In genomic region chr10:68134071-68134470, GRCm38 (mm10) we compare ENCODE assay signal across 22 mouse cellular contexts.
A peak's percentile ranks its signal among the peaks of the same experiment; 100 is the strongest.
DNase-seq lines count a peak whose midpoint lies in the region; ATAC-seq and TF ChIP-seq lines count a peak whose summit lies in the region.
"Had no signal": no experiment of that assay in that cellular context is flagged by ENCODE, and none has a peak within 500 bp of the region (broad histone marks: within the 10 kb centered on the region; RNA-seq: fewer than 3 reads in every experiment).

No protein-coding gene starts in this region.

- no peak overlapping the region for H3K9ac ChIP-seq in forebrain, embryonic 11.5 days (ENCODE audit: low read length)
- H3K9ac ChIP-seq in forebrain, embryonic 12.5 days = no peak overlapping the region
- no peak overlapping the region for H3K9ac ChIP-seq in heart, embryonic 15.5 days
- no peak overlapping the region for H3K9ac ChIP-seq in liver, postnatal 0 days (replicated peaks)
- peak overlapping the region; percentile 26; the same call in 1 of the 2 replicates for H3K9ac ChIP-seq in ES-E14 (ENCODE audit: insufficient read depth, low read depth, low read length, poor library complexity, severe bottlenecking)
- H3K9ac ChIP-seq in kidney, embryonic 14.5 days (ENCODE audit: low read depth, low read length) = no peak overlapping the region
- H3K9ac ChIP-seq: hindbrain, embryonic 13.5 days; liver, embryonic 14.5 days; midbrain, embryonic 15.5 days; neural tube, embryonic 15.5 days had no signal

- H3K4me3 ChIP-seq in forebrain, embryonic 11.5 days (ENCODE audit: low read depth, low read length) = no peak overlapping the region
- H3K4me3 ChIP-seq in forebrain, embryonic 12.5 days (replicated peaks) = no peak overlapping the region
- H3K4me3 ChIP-seq in heart, embryonic 15.5 days = no peak overlapping the region
- peak overlapping the region; percentile 58 for H3K4me3 ChIP-seq in liver, postnatal 0 days (ENCODE audit: low read depth, low read length)
- peak overlapping the region; percentile 77 to 86; a peak in 3 of 4 replicates for H3K4me3 ChIP-seq in ES-E14 (ENCODE audit: insufficient read depth in 1 of 2, low read depth in 1 of 2, low read length in 2 of 2, poor library complexity in 1 of 2, severe bottlenecking in 1 of 2)
- no peak overlapping the region for H3K4me3 ChIP-seq in kidney, embryonic 14.5 days (ENCODE audit: low read length)
- H3K4me3 ChIP-seq: hindbrain, embryonic 13.5 days; limb, embryonic 10.5 days; midbrain, embryonic 15.5 days; neural tube, embryonic 15.5 days had no signal

- peak; percentile 21 for DNase-seq in forebrain, embryonic 11.5 days (ENCODE audit: low spot score)
- no peak for DNase-seq in heart, adult 9 months (ENCODE audit: low spot score in 2 of 2)
- DNase-seq in liver, postnatal 0 days = no peak
- DNase-seq in liver (no peak), ES-E14 (ENCODE audit: low read depth, low spot score) (no peak)
- DNase-seq: adrenal gland, postnatal 14 days; cerebellum, adult 11 months; cerebellum, postnatal 10 days; embryo, embryonic 11 days; kidney, adult 8-10 months; kidney, postnatal 25 days; spleen, adult 18-20 months; thymus, adult 18-20 months had no signal

- H3K27me3 ChIP-seq in forebrain, embryonic 11.5 days (ENCODE audit: control insufficient read depth, insufficient read depth, low read length) = no peaks in the 10 kb centered on the region
- H3K27me3 ChIP-seq in forebrain, embryonic 12.5 days = no peaks in the 10 kb centered on the region
- H3K27me3 ChIP-seq in heart, embryonic 15.5 days = no peaks in the 10 kb centered on the region
- no peaks in the 10 kb centered on the region for H3K27me3 ChIP-seq in liver, postnatal 0 days (ENCODE audit: insufficient read depth, low read length)
- H3K27me3 ChIP-seq in kidney, embryonic 14.5 days (ENCODE audit: control insufficient read depth, insufficient read depth, low read length) = no peaks in the 10 kb centered on the region
- H3K27me3 ChIP-seq: hindbrain, embryonic 13.5 days; midbrain, embryonic 15.5 days; neural tube, embryonic 15.5 days had no signal

- H3K36me3 ChIP-seq in forebrain, embryonic 11.5 days (ENCODE audit: control insufficient read depth, insufficient read depth, low read length) = no peaks in the 10 kb centered on the region; the same call in 1 of the 2 replicates
- 0 out of 2 replicates have a peak, but pooled peaks cover 5% of the 10 kb centered on the region for H3K36me3 ChIP-seq in forebrain, embryonic 12.5 days (replicated peaks)
- H3K36me3 ChIP-seq in heart, embryonic 15.5 days = peaks cover 16% of the 10 kb centered on the region; the same call in 1 of the 2 replicates
- H3K36me3 ChIP-seq in liver, postnatal 0 days (replicated peaks; ENCODE audit: insufficient read depth, low read length) = peaks cover 16% of the 10 kb centered on the region
- H3K36me3 ChIP-seq in ES-E14 (ENCODE audit: control insufficient read depth, insufficient read depth, low read length, poor library complexity, severe bottlenecking) = peaks cover 33% of the 10 kb centered on the region
- peaks cover 13% of the 10 kb centered on the region for H3K36me3 ChIP-seq in kidney, embryonic 14.5 days (ENCODE audit: control insufficient read depth, insufficient read depth, low read length)
- H3K36me3 ChIP-seq: midbrain, embryonic 15.5 days had no signal

- TF ChIP-seq CTCF in liver, postnatal 0 days (IDR thresholded peaks at IDR 0.05; ENCODE audit: low read depth) = no peak

- in situ Hi-C loops in ES-E14 (cut with MboI; ENCODE audit: low sequenced_read_pairs in 2 of 2, unreplicated experiment in 2 of 2) = no loop called here

- no peak for ATAC-seq in forebrain, embryonic 11.5 days (replicated peaks; ENCODE audit: low FRiP score)
- ATAC-seq in forebrain, embryonic 12.5 days (ENCODE audit: low FRiP score) = no peak
- ATAC-seq in heart, embryonic 15.5 days (replicated peaks; ENCODE audit: insufficient number of reproducible peaks, insufficient read depth, low FRiP score, low read depth) = no peak
- no peak for ATAC-seq in liver, postnatal 0 days
- ATAC-seq in kidney, embryonic 14.5 days (ENCODE audit: low FRiP score, low TSS enrichment) = no peak
- ATAC-seq: inflammation-experienced regulatory T-cells, adult 6 months; midbrain, embryonic 15.5 days had no signal

- H3K27ac ChIP-seq in forebrain, embryonic 11.5 days (ENCODE audit: low read depth, low read length) = no peak overlapping the region
- H3K27ac ChIP-seq in forebrain, embryonic 12.5 days = no peak overlapping the region
- H3K27ac ChIP-seq in heart, embryonic 15.5 days = peak overlapping the region; percentile 94
- H3K27ac ChIP-seq in liver, postnatal 0 days (ENCODE audit: low read depth) = no peak overlapping the region; the same call in 1 of the 2 replicates
- no peak overlapping the region for H3K27ac ChIP-seq in ES-E14 (ENCODE audit: insufficient read depth, low read depth, low read length, poor library complexity, severe bottlenecking)
- no peak overlapping the region for H3K27ac ChIP-seq in kidney, embryonic 14.5 days (ENCODE audit: low read depth, low read length)
- H3K27ac ChIP-seq: hindbrain, embryonic 13.5 days; limb, embryonic 10.5 days; liver, embryonic 14.5 days; midbrain, embryonic 15.5 days; neural tube, embryonic 15.5 days had no signal

- no peak for TF ChIP-seq EP300 in liver, postnatal 0 days (IDR thresholded peaks at IDR 0.05; ENCODE audit: low read depth)

- peaks cover 2% of the 10 kb centered on the region; the same call in 1 of the 2 replicates for H3K9me3 ChIP-seq in forebrain, embryonic 11.5 days (ENCODE audit: control insufficient read depth, low read length)
- H3K9me3 ChIP-seq in forebrain, embryonic 12.5 days = 0 out of 2 replicates have a peak, but pooled peaks cover 2% of the 10 kb centered on the region
- H3K9me3 ChIP-seq in heart, embryonic 15.5 days (replicated peaks) = no peaks in the 10 kb centered on the region
- H3K9me3 ChIP-seq in liver, postnatal 0 days (ENCODE audit: low read length) = no peaks in the 10 kb centered on the region
- H3K9me3 ChIP-seq in ES-E14 (ENCODE audit: control insufficient read depth, insufficient read depth, low read depth, low read length) = no peaks in the 10 kb centered on the region
- no peaks in the 10 kb centered on the region for H3K9me3 ChIP-seq in kidney, embryonic 14.5 days (ENCODE audit: control insufficient read depth, low read length)
- H3K9me3 ChIP-seq: hindbrain, embryonic 13.5 days; limb, embryonic 10.5 days; midbrain, embryonic 15.5 days; neural tube, embryonic 15.5 days had no signal

- H3K4me2 ChIP-seq in forebrain, embryonic 11.5 days (ENCODE audit: low read depth, low read length, severe bottlenecking) = no peak overlapping the region
- H3K4me2 ChIP-seq in forebrain, embryonic 12.5 days = no peak overlapping the region
- H3K4me2 ChIP-seq in heart, embryonic 15.5 days = peak overlapping the region; percentile 59
- H3K4me2 ChIP-seq in liver, postnatal 0 days (ENCODE audit: low read depth, low read length) = peak overlapping the region; percentile 63
- H3K4me2 ChIP-seq in kidney, embryonic 14.5 days (replicated peaks; ENCODE audit: low read depth, low read length) = no peak overlapping the region
- H3K4me2 ChIP-seq: hindbrain, embryonic 13.5 days; midbrain, embryonic 15.5 days; neural tube, embryonic 15.5 days had no signal

- H3K4me1 ChIP-seq in forebrain, embryonic 11.5 days (replicated peaks; ENCODE audit: control insufficient read depth, insufficient read depth, low read length) = peaks cover 14% of the 10 kb centered on the region
- H3K4me1 ChIP-seq in forebrain, embryonic 12.5 days = peaks cover 37% of the 10 kb centered on the region
- H3K4me1 ChIP-seq in heart, embryonic 15.5 days (replicated peaks) = peaks cover 67% of the 10 kb centered on the region
- H3K4me1 ChIP-seq in liver, postnatal 0 days (ENCODE audit: insufficient read depth) = peaks cover 24% of the 10 kb centered on the region
- peaks cover 14 to 26% of the 10 kb centered on the region in 2 experiments for H3K4me1 ChIP-seq in ES-E14 (ENCODE audit: control insufficient read depth in 2 of 2, insufficient read depth in 2 of 2, low read length in 2 of 2, poor library complexity in 1 of 2)
- H3K4me1 ChIP-seq in kidney, embryonic 14.5 days (ENCODE audit: control insufficient read depth, insufficient read depth, low read length) = peaks cover 26% of the 10 kb centered on the region

- WGBS in forebrain, embryonic 11.5 days = 85% methylated on average over 5 of the region's 5 CpGs
- 87% methylated on average over 5 of the region's 5 CpGs for WGBS in forebrain, embryonic 12.5 days
- WGBS in heart, embryonic 15.5 days = 36% methylated on average over 5 of the region's 5 CpGs
- WGBS in liver, postnatal 0 days (ENCODE audit: insufficient replicate concordance) = 55% methylated on average over 5 of the region's 5 CpGs
- WGBS in kidney, embryonic 14.5 days = 67% methylated on average over 5 of the region's 5 CpGs

TF ChIP-seq in ES-E14, 5 proteins besides CTCF, POLR2A, EP300 and RAD21:
- TF ChIP-seq ZNF384 (IDR thresholded peaks at IDR 0.05; ENCODE audit: low read depth, low read length) = no peak
- TF ChIP-seq MAFK (IDR thresholded peaks at IDR 0.05; ENCODE audit: insufficient read depth, low read depth, low read length) = no peak
- TF ChIP-seq HCFC1 (IDR thresholded peaks at IDR 0.05; ENCODE audit: borderline replicate concordance, insufficient read depth, low read length) = no peak

Comparison
In these comparisons a context has a peak if more than half of its experiments do, and no peak if none do; other contexts are left out.
1. H3K4me2 ChIP-seq: peak in heart, embryonic 15.5 days (single experiment) and liver, postnatal 0 days (single experiment); none in forebrain, embryonic 11.5 days (single experiment), forebrain, embryonic 12.5 days (single experiment) and kidney, embryonic 14.5 days (single experiment).
2. H3K4me3 ChIP-seq: peak in liver, postnatal 0 days (single experiment) and ES-E14 (2 of 2); none in forebrain, embryonic 11.5 days (single experiment), forebrain, embryonic 12.5 days (single experiment), heart, embryonic 15.5 days (single experiment) and kidney, embryonic 14.5 days (single experiment).